ENCODE assay signal across 12 mouse cellular contexts in genomic region chr12:112552520-112552919, GRCm38 (mm10). TPM values are rescaled to one million over a fixed set of nuclear protein-coding genes. Genes with fewer than 3 reads are reported as not detected.
DNase-seq lines count a peak whose midpoint lies in the region; ATAC-seq lines count a peak whose summit lies in the region.
"Had no signal": no experiment of that assay in that cellular context is flagged by ENCODE, and none has a peak within 500 bp of the region (broad histone marks: within the 10 kb centered on the region; RNA-seq: fewer than 3 reads in every experiment).

No protein-coding gene starts in this region.

- no peak overlapping the region for H3K4me2 ChIP-seq in heart, embryonic 12.5 days
- H3K4me2 ChIP-seq in midbrain, embryonic 14.5 days (ENCODE audit: low read length), result no peak overlapping the region
- H3K4me2 ChIP-seq in forebrain, embryonic 16.5 days (ENCODE audit: low read length), result no peak overlapping the region
- no peak overlapping the region for H3K4me2 ChIP-seq in neural tube, embryonic 13.5 days
- H3K4me2 ChIP-seq: heart, embryonic 15.5 days had no signal

- H3K4me3 ChIP-seq in heart, embryonic 12.5 days, result no peak overlapping the region
- no peak overlapping the region for H3K4me3 ChIP-seq in midbrain, embryonic 10.5 days
- no peak overlapping the region for H3K4me3 ChIP-seq in midbrain, embryonic 14.5 days (replicated peaks; ENCODE audit: low read depth, low read length)
- no peak overlapping the region for H3K4me3 ChIP-seq in forebrain, embryonic 16.5 days (replicated peaks; ENCODE audit: low read length)
- H3K4me3 ChIP-seq in neural tube, embryonic 13.5 days, result no peak overlapping the region
- H3K4me3 ChIP-seq: erythroblast, embryonic 14.5 days; heart, embryonic 15.5 days had no signal

- H3K27ac ChIP-seq in heart, embryonic 12.5 days (ENCODE audit: poor library complexity, severe bottlenecking), result no peak overlapping the region
- H3K27ac ChIP-seq in midbrain, embryonic 10.5 days (replicated peaks), result peak overlapping the region; percentile 81
- H3K27ac ChIP-seq in midbrain, embryonic 14.5 days (replicated peaks; ENCODE audit: low read depth, low read length), result no peak overlapping the region
- H3K27ac ChIP-seq in forebrain, embryonic 16.5 days (ENCODE audit: low read length), result no peak overlapping the region
- 0 out of 2 replicates have a peak overlapping the region, but pooled peaks have one; percentile 38 for H3K27ac ChIP-seq in neural tube, embryonic 13.5 days (replicated peaks)
- H3K27ac ChIP-seq: heart, embryonic 15.5 days; macrophage had no signal

- no peaks in the 10 kb centered on the region for H3K9me3 ChIP-seq in heart, embryonic 12.5 days (replicated peaks)
- H3K9me3 ChIP-seq in midbrain, embryonic 10.5 days (replicated peaks), result no peaks in the 10 kb centered on the region
- no peaks in the 10 kb centered on the region for H3K9me3 ChIP-seq in midbrain, embryonic 14.5 days (ENCODE audit: control insufficient read depth, low read length)
- H3K9me3 ChIP-seq in forebrain, embryonic 16.5 days (ENCODE audit: control insufficient read depth, low read length), result no peaks in the 10 kb centered on the region
- no peaks in the 10 kb centered on the region for H3K9me3 ChIP-seq in neural tube, embryonic 13.5 days
- H3K9me3 ChIP-seq: heart, embryonic 15.5 days had no signal

- no peaks in the 10 kb centered on the region for H3K36me3 ChIP-seq in heart, embryonic 12.5 days
- H3K36me3 ChIP-seq in midbrain, embryonic 10.5 days, result no peaks in the 10 kb centered on the region
- no peaks in the 10 kb centered on the region for H3K36me3 ChIP-seq in midbrain, embryonic 14.5 days (ENCODE audit: control insufficient read depth, insufficient read depth, low read length)
- H3K36me3 ChIP-seq in forebrain, embryonic 16.5 days (ENCODE audit: control insufficient read depth, insufficient read depth), result no peaks in the 10 kb centered on the region
- no peaks in the 10 kb centered on the region for H3K36me3 ChIP-seq in neural tube, embryonic 13.5 days
- H3K36me3 ChIP-seq: heart, embryonic 15.5 days had no signal

- intact Hi-C loops in heart, postnatal 14 days (cut with DNase I), result loop anchor here (1.0 to 5.0 kb wide), 4 partner anchors 22 to 155 kb away; no protein-coding TSS in a partner anchor

- H3K27me3 ChIP-seq in heart, embryonic 12.5 days (replicated peaks), result no peaks in the 10 kb centered on the region
- peaks cover 12% of the 10 kb centered on the region for H3K27me3 ChIP-seq in midbrain, embryonic 10.5 days (ENCODE audit: low read depth, poor library complexity, severe bottlenecking)
- H3K27me3 ChIP-seq in midbrain, embryonic 14.5 days (ENCODE audit: control insufficient read depth, insufficient read depth, low read length), result no peaks in the 10 kb centered on the region
- no peaks in the 10 kb centered on the region for H3K27me3 ChIP-seq in forebrain, embryonic 16.5 days (replicated peaks; ENCODE audit: control insufficient read depth, insufficient read depth, low read length)
- 0 out of 2 replicates have a peak, but pooled peaks cover 7% of the 10 kb centered on the region for H3K27me3 ChIP-seq in neural tube, embryonic 13.5 days

- DNase-seq in heart, postnatal 14 days, result no peak
- DNase-seq in midbrain, embryonic 10.5 days (ENCODE audit: low spot score), result no peak
- no peak for DNase-seq in midbrain, embryonic 14.5 days
- DNase-seq in urinary bladder, postnatal 36 days (ENCODE audit: low spot score in 2 of 2), result no peak
- DNase-seq in MN1 (ENCODE audit: low spot score), result no peak

- no peak for ATAC-seq in heart, embryonic 12.5 days (ENCODE audit: insufficient number of reproducible peaks, low FRiP score)
- no peak for ATAC-seq in midbrain, embryonic 14.5 days (ENCODE audit: low FRiP score, low TSS enrichment)
- peak; percentile 7; the same call in 1 of the 2 replicates for ATAC-seq in forebrain, embryonic 16.5 days
- no peak for ATAC-seq in neural tube, embryonic 13.5 days (ENCODE audit: low read depth)

- H3K4me1 ChIP-seq in heart, embryonic 12.5 days (replicated peaks), result 0 out of 2 replicates have a peak, but pooled peaks cover 3% of the 10 kb centered on the region
- peaks cover 35% of the 10 kb centered on the region for H3K4me1 ChIP-seq in midbrain, embryonic 10.5 days
- 0 out of 2 replicates have a peak, but pooled peaks cover 6% of the 10 kb centered on the region for H3K4me1 ChIP-seq in midbrain, embryonic 14.5 days (ENCODE audit: control insufficient read depth, insufficient read depth, low read length)
- peaks cover 4% of the 10 kb centered on the region; the same call in 1 of the 2 replicates for H3K4me1 ChIP-seq in forebrain, embryonic 16.5 days (replicated peaks; ENCODE audit: control insufficient read depth, insufficient read depth, low read length)
- H3K4me1 ChIP-seq in neural tube, embryonic 13.5 days (replicated peaks), result peaks cover 14% of the 10 kb centered on the region

- 0 out of 2 replicates have a peak overlapping the region, but pooled peaks have one; percentile 18 for H3K9ac ChIP-seq in heart, embryonic 12.5 days
- no peak overlapping the region for H3K9ac ChIP-seq in midbrain, embryonic 14.5 days (replicated peaks; ENCODE audit: low read length)
- no peak overlapping the region for H3K9ac ChIP-seq in forebrain, embryonic 16.5 days (replicated peaks; ENCODE audit: low read depth, low read length)
- H3K9ac ChIP-seq in neural tube, embryonic 13.5 days, result no peak overlapping the region
- H3K9ac ChIP-seq: heart, embryonic 15.5 days had no signal

- WGBS in heart, embryonic 12.5 days, result 57% methylated on average over 5 of the region's 5 CpGs
- WGBS in midbrain, embryonic 10.5 days, result 67% methylated on average over 5 of the region's 5 CpGs
- 67% methylated on average over 5 of the region's 5 CpGs for WGBS in midbrain, embryonic 14.5 days
- WGBS in forebrain, embryonic 16.5 days, result 63% methylated on average over 5 of the region's 5 CpGs
- 66% methylated on average over 5 of the region's 5 CpGs for WGBS in neural tube, embryonic 13.5 days

RNA-seq across cellular contexts. Expression of gene Tmem179, which starts 36.0 kb away (rescaled TPM):
- polyA plus RNA-seq in heart, embryonic 12.5 days (2016; fragmentation: Nextera tagmentation; extraction: Ambion mirVana), result 0.68 and 0.88 TPM in 2 replicates
- total RNA-seq in heart, postnatal 14 days (2021), result not detected
- 2.8 and 4.9 TPM in 2 replicates for polyA plus RNA-seq in midbrain, embryonic 10.5 days (2016; fragmentation: Nextera tagmentation; extraction: Ambion mirVana)
- 50.7 and 68.6 TPM in 2 replicates for polyA plus RNA-seq in midbrain, embryonic 14.5 days (2014; fragmentation: Nextera tagmentation; extraction: Ambion mirVana)
- polyA plus RNA-seq in forebrain, embryonic 16.5 days (2015; fragmentation: Nextera tagmentation; extraction: Ambion mirVana), result 49.7 and 71.7 TPM in 2 replicates
- polyA plus RNA-seq in neural tube, embryonic 13.5 days (2015; fragmentation: Nextera tagmentation; extraction: Ambion mirVana), result 35.3 and 36.6 TPM in 2 replicates
- total RNA-seq: gastrocnemius, postnatal 14 days had no signal
- polyA plus RNA-seq: erythroblast, embryonic 14.5 days; macrophage had no signal

RNA-seq across cellular contexts. Expression of gene Inf2, which starts 36.1 kb away (rescaled TPM):
- polyA plus RNA-seq in heart, embryonic 12.5 days (2016; fragmentation: Nextera tagmentation; extraction: Ambion mirVana), result 2.2 and 3.5 TPM in 2 replicates
- 10 to 100 TPM; 19.8 to 21.5 TPM for total RNA-seq in heart, postnatal 14 days (2021)
- polyA plus RNA-seq in midbrain, embryonic 10.5 days (2016; fragmentation: Nextera tagmentation; extraction: Ambion mirVana), result 1.7 and 1.8 TPM in 2 replicates
- 0.89 and 1.6 TPM in 2 replicates for polyA plus RNA-seq in midbrain, embryonic 14.5 days (2014; fragmentation: Nextera tagmentation; extraction: Ambion mirVana)
- 2.6 TPM in 2 replicates for polyA plus RNA-seq in forebrain, embryonic 16.5 days (2015; fragmentation: Nextera tagmentation; extraction: Ambion mirVana)
- polyA plus RNA-seq in neural tube, embryonic 13.5 days (2015; fragmentation: Nextera tagmentation; extraction: Ambion mirVana), result 1.4 and 1.5 TPM in 2 replicates

Comparison
In these comparisons a context has a peak if more than half of its experiments do, and no peak if none do; other contexts are left out.
1. H3K27ac ChIP-seq: peak in midbrain, embryonic 10.5 days (single experiment) and neural tube, embryonic 13.5 days (single experiment); none in heart, embryonic 12.5 days (single experiment), midbrain, embryonic 14.5 days (single experiment) and forebrain, embryonic 16.5 days (single experiment).